Mouse (Mus musculus) lung, adult 2 months (tissue): Measurements from ENCODE around the gene Ddx50.

Source experiments
- CTCF ChIP-seq: fragments of 200-500 bp; IDR thresholded peaks from 2 replicates; pipeline ENCODE4 v1.5.1; 2011; ENCODE audit warnings: mild to moderate bottlenecking, low read length, control low read depth; ENCODE audit not compliant: insufficient read depth
- POLR2A ChIP-seq: fragments of 200-500 bp; IDR thresholded peaks from 2 replicates; pipeline ENCODE4 v1.6.1; 2011; ENCODE audit warnings: low read depth, mild to moderate bottlenecking, control low read depth, low read length, borderline replicate concordance; ENCODE audit errors: extremely low read depth

GRCm38 (mm10) chr10:62604161-62604560 lies 46.9 kb downstream of the Ddx50 start:
- TF ChIP-seq CTCF (no peak), POLR2A (no peak)
